Mouse (Mus musculus): Measurements from ENCODE around the gene Zfp93. TPM values are rescaled to one million over a fixed set of nuclear protein-coding genes. Genes with fewer than 3 reads are reported as not detected.

Zfp93 gene
- 2.9 TPM for polyA plus RNA-seq (2017; shearing (Covaris generic))

DNA sequence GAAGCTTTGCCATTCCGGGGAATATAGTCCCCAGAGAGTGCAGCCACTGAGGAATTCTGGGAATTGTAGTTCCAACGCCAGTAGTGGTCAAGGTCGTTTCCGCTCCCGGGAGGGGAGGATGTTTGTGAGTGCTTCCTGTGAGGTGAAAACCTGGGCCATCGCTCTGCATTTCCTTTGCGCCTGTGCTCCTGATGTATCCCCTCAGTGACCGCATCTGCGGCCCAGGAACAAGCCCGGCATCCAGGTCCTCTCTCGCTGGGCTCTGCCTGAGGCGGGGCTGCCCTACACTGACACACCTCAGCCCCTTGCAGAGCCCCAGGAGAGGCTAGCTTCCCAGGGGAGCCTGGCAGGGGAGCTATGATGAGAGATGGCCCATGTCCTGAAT lies at the start of gene Zfp93:
Gene Zfp93 (plus strand): TSS at position 133 of the 385 bp plus-strand sequence.

GRCm38 (mm10) chr7:24237040-24237791 lies 33.0 kb upstream of the Zfp93 start, which contains the start of gene Zfp109:
TSS of gene Zfp109 (minus strand) at chr7:24237560.

GRCm38 (mm10) chr7:24254633-24255474 lies 15.4 kb upstream of the Zfp93 start, which contains the start of gene Zfp108:
TSS of gene Zfp108 (plus strand) at chr7:24254794.

GRCm38 (mm10) chr7:24300771-24301282 lies 30.6 kb downstream of the Zfp93 start, which contains the start of gene Zfp61:
TSS of gene Zfp61 (minus strand) at chr7:24301232.

DNA sequence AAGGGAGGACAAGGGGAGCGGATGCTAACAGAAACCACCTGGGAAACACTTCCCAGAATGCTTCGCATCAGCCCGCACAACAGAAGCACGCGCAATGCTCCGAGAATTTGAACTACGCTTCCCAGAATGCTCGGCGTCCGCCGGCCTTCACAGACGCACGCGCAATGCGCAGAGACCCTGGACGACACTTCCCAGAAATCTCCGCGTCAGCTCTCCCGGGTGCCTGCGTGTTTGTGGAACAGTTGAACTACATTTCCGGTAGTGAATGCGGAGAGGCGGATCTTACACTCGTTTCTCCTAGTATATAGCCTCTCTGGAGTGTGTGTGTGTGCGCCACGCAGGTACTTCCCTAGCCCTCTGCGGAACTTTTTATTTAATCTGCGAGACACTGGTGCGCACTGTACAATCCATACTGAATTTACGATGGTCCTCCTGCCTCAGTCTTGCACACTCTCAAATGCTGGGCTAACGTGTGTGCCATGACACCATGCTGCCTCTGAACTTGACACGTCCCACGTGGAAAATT lies 46.4 kb downstream of the Zfp93 start, which contains the start of gene Zfp94:
Gene Zfp94 (minus strand): TSS at position 100 of the 526 bp plus-strand sequence.

Other genes with a start within 250 kb of the Zfp93 start
- 0.07 TPM for gene Vmn1r183, start 217.2 kb upstream of the Zfp93 start, polyA plus RNA-seq (2017; shearing (Covaris generic))
- gene Zfp180, start 188.5 kb upstream of the Zfp93 start, polyA plus RNA-seq (2017; shearing (Covaris generic)) = 27.9 TPM
- 1.1 TPM for gene Zfp112, start 158.1 kb upstream of the Zfp93 start, polyA plus RNA-seq (2017; shearing (Covaris generic))
- gene Zfp235, start 136.3 kb upstream of the Zfp93 start, polyA plus RNA-seq (2017; shearing (Covaris generic)) = 6.6 TPM
- gene Zfp114, start 95.4 kb upstream of the Zfp93 start, polyA plus RNA-seq (2017; shearing (Covaris generic)) = not detected
- gene Zfp111, start 59.0 kb upstream of the Zfp93 start, polyA plus RNA-seq (2017; shearing (Covaris generic)) = 0.37 TPM
- 1.7 TPM for gene Zfp109, start 32.9 kb upstream of the Zfp93 start, polyA plus RNA-seq (2017; shearing (Covaris generic))
- not detected for gene Zfp108, start 15.6 kb upstream of the Zfp93 start, polyA plus RNA-seq (2017; shearing (Covaris generic))
- 12.8 TPM for gene Zfp61, start 30.8 kb downstream of the Zfp93 start, polyA plus RNA-seq (2017; shearing (Covaris generic))
- 1.7 TPM for gene Zfp94, start 46.2 kb downstream of the Zfp93 start, polyA plus RNA-seq (2017; shearing (Covaris generic))
- gene Tescl, start 63.5 kb downstream of the Zfp93 start, polyA plus RNA-seq (2017; shearing (Covaris generic)) = not detected
- gene Lypd5, start 78.8 kb downstream of the Zfp93 start, polyA plus RNA-seq (2017; shearing (Covaris generic)) = not detected
- 179 TPM for gene Kcnn4, start 99.8 kb downstream of the Zfp93 start, polyA plus RNA-seq (2017; shearing (Covaris generic))
- gene Smg9, start 129.2 kb downstream of the Zfp93 start, polyA plus RNA-seq (2017; shearing (Covaris generic)) = 54.1 TPM
- gene Irgc1, start 181.9 kb downstream of the Zfp93 start, polyA plus RNA-seq (2017; shearing (Covaris generic)) = 0.70 TPM
- 14.3 TPM for gene Plaur, start 192.1 kb downstream of the Zfp93 start, polyA plus RNA-seq (2017; shearing (Covaris generic))
- gene Cadm4, start 211.6 kb downstream of the Zfp93 start, polyA plus RNA-seq (2017; shearing (Covaris generic)) = 0.40 TPM
- gene Zfp428, start 236.6 kb downstream of the Zfp93 start, polyA plus RNA-seq (2017; shearing (Covaris generic)) = 1.0 TPM
- gene AC161166.1, start 242.0 kb downstream of the Zfp93 start, polyA plus RNA-seq (2017; shearing (Covaris generic)) = not detected

All from effector memory CD4-positive, alpha-beta T cell, adult 5 months (primary cell).